Mouse (Mus musculus): ENCODE results near the gene Cnppd1. TPM values are rescaled to one million over a fixed set of nuclear protein-coding genes. Genes with fewer than 3 reads are reported as not detected.

Gene Cnppd1
- total RNA-seq (2014; rRNA removed) (47.1 and 50.3 TPM in 2 replicates), polyA plus RNA-seq (2015; fragmentation: Nextera tagmentation; extraction: Ambion mirVana) (57.3 and 58.3 TPM in 2 replicates)

- peaks cover 12% of the 10 kb centered on the region for H3K4me1 ChIP-seq (ENCODE audit: insufficient read depth)
- peak; percentile 96 for DNase-seq
- under 1% methylated on average over 86 of the region's 91 CpGs for WGBS
- H3K27ac ChIP-seq (ENCODE audit: low read depth, low read length) = peak within 1 kb of the TSS; percentile 94
- no peaks in the 10 kb centered on the region for H3K27me3 ChIP-seq (ENCODE audit: insufficient read depth, low read length)
- peak; percentile 92 for ATAC-seq
- peak; percentile 75 for TF ChIP-seq CTCF (IDR thresholded peaks at IDR 0.05; ENCODE audit: low read depth)
- peak within 1 kb of the TSS; percentile 92 for H3K4me2 ChIP-seq (ENCODE audit: low read depth)
- peak within 1 kb of the TSS; percentile 97 for H3K9ac ChIP-seq
- H3K9me3 ChIP-seq (ENCODE audit: low read length) = no peaks in the 10 kb centered on the region
- peaks cover 45% of the 10 kb centered on the region for H3K36me3 ChIP-seq (ENCODE audit: insufficient read depth)
- H3K4me3 ChIP-seq (ENCODE audit: low read depth, low read length) = peak within 1 kb of the TSS; percentile 96
These were observed at the start of gene Cnppd1, which contains the start of gene Retreg2 for GRCm38 (mm10) chr1:75142301-75143261. Cnppd1 (minus strand) TSS chr1:75142711. Retreg2 (plus strand) TSS chr1:75142778.

DNA sequence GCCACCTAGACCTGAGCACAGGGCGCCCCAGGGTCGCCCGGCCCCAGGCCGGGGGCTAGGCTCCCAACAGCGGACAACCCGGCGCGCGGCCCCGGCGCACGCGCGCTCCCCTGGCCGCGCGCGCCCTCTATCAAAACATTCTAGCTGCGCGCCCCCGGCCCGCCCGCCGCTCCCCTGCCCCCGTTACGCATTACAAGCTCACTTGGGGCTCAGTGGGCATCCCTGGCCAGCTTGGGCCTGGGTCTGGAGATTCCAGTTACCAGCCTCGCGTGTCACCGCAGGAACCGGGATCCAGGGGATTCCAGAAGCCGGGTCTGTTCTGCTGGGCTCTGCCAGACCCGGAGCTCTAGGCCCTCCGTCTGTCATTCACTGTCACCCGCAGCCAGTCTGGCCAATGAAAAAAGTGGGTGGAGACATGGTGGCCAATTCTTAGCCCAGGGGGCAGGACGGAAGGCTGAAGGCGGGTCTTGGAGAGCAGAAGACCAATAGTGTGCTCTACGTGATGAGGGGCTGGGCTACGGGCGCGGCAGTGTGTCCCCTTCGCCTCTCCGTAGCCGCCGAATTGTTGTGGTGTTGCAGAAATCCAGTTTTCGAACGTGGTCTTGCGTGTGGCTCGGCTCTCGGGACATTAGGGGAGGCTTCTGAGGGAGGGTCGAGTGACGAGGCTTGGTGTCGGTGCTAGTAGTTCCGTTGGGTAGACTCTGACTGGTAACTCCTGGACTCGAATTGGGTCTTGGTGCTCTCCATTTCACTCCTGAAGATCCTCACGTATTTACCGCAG is 49.3 kb upstream of the Cnppd1 start, which contains the start of the genes Ankzf1 and Atg9a:
Ankzf1 (plus strand) TSS at position 530 of the 781 bp plus-strand sequence.
Atg9a (minus strand) TSS at position 575 of the 781 bp plus-strand sequence.
- peak within 1 kb of the TSS; percentile 96 for H3K27ac ChIP-seq (ENCODE audit: low read depth, low read length)
- DNase-seq (peak; percentile 97), ATAC-seq (peak; percentile 100)
- peak within 1 kb of the TSS; percentile 86 for H3K4me3 ChIP-seq (ENCODE audit: low read depth, low read length)
- H3K9ac ChIP-seq = peak within 1 kb of the TSS; percentile 96
- peak within 1 kb of the TSS; percentile 90 for H3K4me2 ChIP-seq (ENCODE audit: low read depth)
- H3K27me3 ChIP-seq (ENCODE audit: insufficient read depth, low read length) = no peaks in the 10 kb centered on the region
- H3K4me1 ChIP-seq (ENCODE audit: insufficient read depth) = peaks cover 19% of the 10 kb centered on the region
- 1% methylated on average over 55 of the region's 56 CpGs for WGBS
- H3K9me3 ChIP-seq (ENCODE audit: low read length) = no peaks in the 10 kb centered on the region
- TF ChIP-seq CTCF (IDR thresholded peaks at IDR 0.05; ENCODE audit: low read depth) = 0 out of 2 replicates have a peak, but pooled peaks have one; percentile 5
- peaks cover 44% of the 10 kb centered on the region for H3K36me3 ChIP-seq (ENCODE audit: insufficient read depth)

GRCm38 (mm10) chr1:75191258-75191621 is 48.7 kb upstream of the Cnppd1 start:
- peak overlapping the region; percentile 89 for H3K4me2 ChIP-seq (ENCODE audit: low read depth)
- peak overlapping the region; percentile 96 for H3K9ac ChIP-seq
- H3K4me3 ChIP-seq (ENCODE audit: low read depth, low read length) = peak overlapping the region; percentile 86
- no peaks in the 10 kb centered on the region for H3K9me3 ChIP-seq (ENCODE audit: low read length)
- 43% methylated on average over 5 of the region's 5 CpGs for WGBS
- ATAC-seq (no peak), DNase-seq (no peak)
- no peak for TF ChIP-seq CTCF (IDR thresholded peaks at IDR 0.05; ENCODE audit: low read depth)
- H3K27me3 ChIP-seq (ENCODE audit: insufficient read depth, low read length) = no peaks in the 10 kb centered on the region
- peaks cover 19% of the 10 kb centered on the region for H3K4me1 ChIP-seq (ENCODE audit: insufficient read depth)
- H3K27ac ChIP-seq (ENCODE audit: low read depth, low read length) = peak overlapping the region; percentile 96
- H3K36me3 ChIP-seq (ENCODE audit: insufficient read depth) = peaks cover 46% of the 10 kb centered on the region

GRCm38 (mm10) chr1:75190577-75190976 is 48.1 kb upstream of the Cnppd1 start:
- H3K4me1 ChIP-seq (ENCODE audit: insufficient read depth) = peaks cover 19% of the 10 kb centered on the region
- WGBS = 67% methylated on average over 2 of the region's 2 CpGs

GRCm38 (mm10) chr1:75187914-75188483 is 45.5 kb upstream of the Cnppd1 start:
- Histone ChIP-seq H3K27me3 (ENCODE audit: insufficient read depth, low read length) (no peaks in the 10 kb centered on the region), H3K4me2 (ENCODE audit: low read depth) (no peak overlapping the region), H3K36me3 (ENCODE audit: insufficient read depth) (peaks cover 62% of the 10 kb centered on the region), H3K27ac (ENCODE audit: low read depth, low read length) (no peak overlapping the region), H3K9me3 (ENCODE audit: low read length) (no peaks in the 10 kb centered on the region), H3K4me3 (ENCODE audit: low read depth, low read length) (no peak overlapping the region), H3K9ac (no peak overlapping the region), H3K4me1 (ENCODE audit: insufficient read depth) (peaks cover 14% of the 10 kb centered on the region)
- TF ChIP-seq CTCF (IDR thresholded peaks at IDR 0.05; ENCODE audit: low read depth) = no peak
- DNase-seq = no peak
- ATAC-seq = no peak
- WGBS = 92% methylated on average over 2 of the region's 2 CpGs

More at GRCm38 (mm10) chr1:75190577-75190976, 48.1 kb upstream of the Cnppd1 start:
- Histone ChIP-seq H3K4me2 (ENCODE audit: low read depth) (peak overlapping the region; percentile 89; the same call in 1 of the 2 replicates), H3K9me3 (ENCODE audit: low read length) (no peaks in the 10 kb centered on the region), H3K27me3 (ENCODE audit: insufficient read depth, low read length) (no peaks in the 10 kb centered on the region), H3K36me3 (ENCODE audit: insufficient read depth) (peaks cover 47% of the 10 kb centered on the region), H3K4me3 (ENCODE audit: low read depth, low read length) (no peak overlapping the region), H3K27ac (ENCODE audit: low read depth, low read length) (no peak overlapping the region), H3K9ac (peak overlapping the region; percentile 96; the same call in 1 of the 2 replicates)
- TF ChIP-seq CTCF (IDR thresholded peaks at IDR 0.05; ENCODE audit: low read depth) = no peak
- DNase-seq = no peak
- ATAC-seq = no peak

DNA sequence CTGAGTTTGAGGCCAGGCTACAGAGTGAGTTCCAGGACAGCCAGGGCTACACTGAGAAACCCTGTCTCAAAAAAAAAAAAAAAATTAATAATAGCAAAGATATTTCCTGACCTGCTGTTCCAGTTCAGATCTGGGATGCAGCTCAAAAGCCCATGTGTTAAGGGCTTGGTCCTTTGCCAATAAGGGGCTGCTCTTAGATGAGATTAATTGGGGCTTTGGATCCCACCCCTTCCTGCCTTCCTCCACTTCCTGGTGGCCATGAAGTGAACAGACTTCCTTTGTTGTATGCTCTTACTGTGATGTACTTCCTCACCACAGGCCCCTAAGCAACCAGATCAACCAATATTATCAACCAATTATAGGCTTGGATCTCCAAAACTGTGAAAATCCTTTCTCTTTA is 44.6 kb upstream of the Cnppd1 start:
- Histone ChIP-seq H3K4me3 (ENCODE audit: low read depth, low read length) (no peak overlapping the region), H3K4me2 (ENCODE audit: low read depth) (no peak overlapping the region), H3K27me3 (ENCODE audit: insufficient read depth, low read length) (no peaks in the 10 kb centered on the region), H3K9ac (no peak overlapping the region), H3K4me1 (ENCODE audit: insufficient read depth) (peaks cover 9% of the 10 kb centered on the region), H3K27ac (ENCODE audit: low read depth, low read length) (no peak overlapping the region), H3K9me3 (ENCODE audit: low read length) (no peaks in the 10 kb centered on the region), H3K36me3 (ENCODE audit: insufficient read depth) (peaks cover 71% of the 10 kb centered on the region)
- ATAC-seq (no peak), DNase-seq (no peak)
- TF ChIP-seq CTCF (IDR thresholded peaks at IDR 0.05; ENCODE audit: low read depth) = no peak

Measured in forebrain, postnatal 0 days (tissue).